Mouse (Mus musculus) thymus, adult 2 months (tissue): ENCODE data around the gene Slc35e2. TPM values are rescaled to one million over a fixed set of nuclear protein-coding genes. Genes with fewer than 3 reads are reported as not detected.
A peak's percentile ranks its signal among the peaks of the same experiment; 100 is the strongest.

Experiments
- DNase-seq: peaks from one replicate; pipeline ENCODE4 v3.0.0; 2021
- H3K27ac ChIP-seq: fragments of 200-500 bp; 2 replicates; pipeline ENCODE4 v1.5.1; 2012; ENCODE audit warnings: low read length, control low read depth; ENCODE audit not compliant: control insufficient read depth, insufficient read depth
- H3K27me3 ChIP-seq: fragments of 200-500 bp; 2 replicates; pipeline ENCODE4 v1.6.1; 2012; ENCODE audit warnings: mild to moderate bottlenecking, low read length, moderate library complexity, mixed read lengths; ENCODE audit not compliant: control insufficient read depth, insufficient read depth
- H3K36me3 ChIP-seq: fragments of 200-500 bp; 2 replicates; pipeline ENCODE4 v1.6.1; 2012; ENCODE audit warnings: mild to moderate bottlenecking, low read length, moderate library complexity; ENCODE audit not compliant: control insufficient read depth, insufficient read depth
- H3K4me1 ChIP-seq: fragments of 200-500 bp; replicated peaks from 2 replicates; pipeline ENCODE4 v1.6.1; 2012; ENCODE audit warnings: low read length; ENCODE audit not compliant: control insufficient read depth, insufficient read depth
- H3K4me3 ChIP-seq: fragments of 200-500 bp; 2 replicates; pipeline ENCODE4 v1.5.1; 2012; ENCODE audit warnings: mild to moderate bottlenecking, low read length, control low read depth, moderate library complexity; ENCODE audit not compliant: control insufficient read depth, insufficient read depth
- CTCF ChIP-seq: fragments of 200-500 bp; IDR thresholded peaks from 2 replicates; pipeline ENCODE4 v1.5.1; 2012; ENCODE audit warnings: mild to moderate bottlenecking, control low read depth, low read length, moderate library complexity, borderline replicate concordance; ENCODE audit not compliant: control insufficient read depth, poor library complexity, insufficient read depth; ENCODE audit errors: extremely low read depth
- POLR2A ChIP-seq: fragments of 200-500 bp; IDR thresholded peaks from 2 replicates; pipeline ENCODE4 v1.6.1; 2012; ENCODE audit warnings: mild to moderate bottlenecking, low read length, control low read depth, moderate library complexity; ENCODE audit not compliant: control insufficient read depth, poor library complexity, insufficient read depth; ENCODE audit errors: extremely low read depth
- WGBS: fragments of 180-500 bp; shearing (Covaris S2); methylation state at CpG from one replicate; pipeline ENCODE4 v1.1.7; 2018; 5-methylcytosine and 5-hydroxymethylcytosine counted together
- polyA plus RNA-seq: library from polyadenylated mRNA; depleted of rRNA; stranded (reverse); fragments of >200 nt; gene quantifications from 2 replicates; pipeline ENCODE4 v1.2.3, GENCODE M21; 2012

The Slc35e2 gene
- polyA plus RNA-seq, 1 experiment, result 17.1 TPM

DNA sequence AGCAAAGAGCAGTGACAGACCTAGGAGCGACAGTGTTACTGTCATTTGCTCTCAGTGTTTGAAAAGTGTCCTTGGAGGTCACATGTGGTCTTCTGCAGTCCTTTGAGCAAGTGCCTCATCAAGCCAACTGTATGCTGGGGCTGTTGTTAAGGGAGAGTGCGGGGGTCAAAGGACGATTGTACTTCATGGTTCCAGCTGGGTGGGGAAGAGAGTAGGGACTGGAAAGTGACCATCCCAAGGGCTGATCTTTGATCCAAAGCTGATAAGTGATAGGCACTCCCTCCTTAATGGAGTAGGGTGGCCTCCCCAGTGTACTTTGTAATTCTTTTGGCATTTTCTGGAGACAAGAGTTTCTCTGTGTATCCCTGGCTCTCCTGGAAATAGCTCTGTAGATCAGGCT lies 10.6 kb downstream of the Slc35e2 start:
- H3K27me3 ChIP-seq, result no peaks in the 10 kb centered on the region
- H3K4me1 ChIP-seq, result no peaks in the 10 kb centered on the region
- no peak overlapping the region for H3K4me3 ChIP-seq
- TF ChIP-seq POLR2A, result no peak
- H3K36me3 ChIP-seq, result peaks cover 36% of the 10 kb centered on the region
- WGBS, result 96% methylated on average over 3 of the region's 3 CpGs
- no peak for DNase-seq
- H3K27ac ChIP-seq, result no peak overlapping the region

GRCm38 (mm10) chr4:155613264-155613663 lies 12.0 kb downstream of the Slc35e2 start:
- DNase-seq, result no peak
- Histone ChIP-seq H3K36me3 (peaks cover 48% of the 10 kb centered on the region), H3K27me3 (no peaks in the 10 kb centered on the region), H3K4me1 (no peaks in the 10 kb centered on the region), H3K4me3 (no peak overlapping the region), H3K27ac (no peak overlapping the region)
- WGBS, result over 99% methylated on average over 3 of the region's 3 CpGs
- TF ChIP-seq CTCF, result no peak

- H3K27ac ChIP-seq, result no peak overlapping the region
- no peaks in the 10 kb centered on the region for H3K4me1 ChIP-seq
- no peaks in the 10 kb centered on the region for H3K27me3 ChIP-seq
- no peak for DNase-seq
- H3K36me3 ChIP-seq, result peaks cover 42% of the 10 kb centered on the region
- TF ChIP-seq POLR2A, result no peak
- no peak for TF ChIP-seq CTCF
- WGBS, result 98% methylated on average over 5 of the region's 5 CpGs
- no peak overlapping the region for H3K4me3 ChIP-seq
Observed at GRCm38 (mm10) chr4:155618321-155618720, 17.1 kb downstream of the Slc35e2 start.

DNA sequence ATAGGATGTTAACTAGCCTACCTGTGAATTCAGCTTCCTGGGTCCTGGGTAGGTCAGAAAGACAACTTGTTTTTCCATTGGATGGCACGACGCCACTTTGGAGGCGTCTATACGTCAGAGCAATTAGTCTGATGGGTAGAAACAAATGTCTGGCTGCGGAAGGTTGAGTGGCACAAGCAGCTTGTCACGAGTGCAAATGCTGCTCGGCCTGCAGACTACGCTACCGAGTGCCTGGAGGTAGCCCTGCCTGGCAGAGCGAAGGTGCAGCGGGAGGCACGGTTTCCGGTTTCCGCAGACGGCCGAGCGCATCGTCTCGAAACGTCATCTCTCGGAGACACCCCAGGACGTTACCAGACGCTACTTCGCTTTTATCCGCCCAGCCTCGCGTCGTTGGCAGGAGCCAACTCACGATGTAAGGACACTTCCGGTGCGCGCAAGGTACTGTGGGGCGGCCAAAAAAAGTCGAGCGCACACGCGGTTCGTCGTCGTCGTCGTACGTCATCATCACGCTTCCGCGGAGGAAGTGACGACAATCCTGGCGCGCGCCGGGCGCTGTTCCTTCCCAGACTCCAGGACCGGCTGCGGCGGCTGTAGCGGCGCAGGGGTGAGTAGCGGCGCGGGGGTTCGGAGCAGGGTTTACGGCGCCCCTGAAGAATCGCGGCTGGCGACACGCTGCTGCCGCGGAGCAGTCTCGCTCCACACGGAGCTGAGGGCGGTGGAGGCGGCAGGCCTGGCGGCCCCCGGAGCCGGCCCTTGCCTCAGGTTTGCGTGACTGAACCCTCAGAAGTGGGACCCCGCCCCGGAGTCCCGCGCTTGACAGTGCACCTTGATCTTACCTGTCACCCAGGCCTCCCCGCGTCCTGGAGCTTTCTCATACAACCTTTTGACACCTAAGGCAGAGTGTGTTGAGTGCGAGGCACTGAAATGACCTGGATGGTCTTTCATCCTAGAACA lies 23.4 kb downstream of the Slc35e2 start, which contains the start of gene Cdk11b:
Gene Cdk11b (plus strand): TSS at position 517 of the 954 bp plus-strand sequence.
- Histone ChIP-seq H3K4me1 (peaks cover 5% of the 10 kb centered on the region), H3K4me3 (peak within 1 kb of the TSS; percentile 83), H3K36me3 (peaks cover 22% of the 10 kb centered on the region), H3K27me3 (no peaks in the 10 kb centered on the region), H3K27ac (peak within 1 kb of the TSS; percentile 89)
- under 1% methylated on average over 84 of the region's 84 CpGs for whole genome bisulfite sequencing
- DNase-seq, result peak; percentile 94
- TF ChIP-seq CTCF (peak; percentile 27; the same call in 1 of the 2 replicates), POLR2A (peak; percentile 72)

DNA sequence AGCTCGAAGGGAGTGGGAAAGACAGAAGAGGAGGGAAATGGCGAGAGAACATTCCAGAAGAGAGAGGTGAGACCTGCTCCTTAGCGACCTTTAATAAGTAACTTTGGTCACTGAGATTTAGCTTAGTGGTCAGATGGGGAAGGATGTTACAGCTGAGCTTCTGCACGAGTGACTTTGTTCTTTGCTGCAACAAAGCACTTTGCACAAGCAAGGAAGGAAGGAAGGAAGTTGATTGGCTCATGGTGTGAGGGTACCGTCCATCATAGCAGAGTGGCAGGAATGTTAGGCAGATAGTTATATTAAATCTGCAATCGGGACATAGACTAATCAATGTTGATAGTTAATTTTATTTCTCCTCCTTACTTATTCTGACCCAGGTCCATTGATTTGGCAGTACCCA lies 29.1 kb downstream of the Slc35e2 start:
- no peak for TF ChIP-seq CTCF
- Histone ChIP-seq H3K4me1 (0 out of 2 replicates have a peak, but pooled peaks cover 1% of the 10 kb centered on the region), H3K36me3 (peaks cover 65% of the 10 kb centered on the region), H3K27ac (no peak overlapping the region), H3K4me3 (no peak overlapping the region), H3K27me3 (no peaks in the 10 kb centered on the region)
- no peak for DNase-seq
- 91% methylated on average over 6 of the region's 6 CpGs for WGBS

GRCm38 (mm10) chr4:155635766-155636499 lies 34.7 kb downstream of the Slc35e2 start:
- H3K4me1 ChIP-seq, result no peaks in the 10 kb centered on the region
- TF ChIP-seq POLR2A, result no peak
- TF ChIP-seq CTCF, result no peak
- H3K36me3 ChIP-seq, result peaks cover 75% of the 10 kb centered on the region
- no peak overlapping the region for H3K4me3 ChIP-seq
- DNase-seq, result no peak
- H3K27ac ChIP-seq, result no peak overlapping the region
- H3K27me3 ChIP-seq, result no peaks in the 10 kb centered on the region
